Mouse (Mus musculus) liver, postnatal 0 days (tissue): ENCODE measurements around the gene Ptchd3.

Experiments
- CTCF ChIP-seq: sonication (generic); IDR thresholded peaks from 2 replicates; pipeline ENCODE4 v1.5.1; 2016; ENCODE audit warnings: antibody characterized with exemption, low read depth
- EP300 ChIP-seq: IDR thresholded peaks from 2 replicates; pipeline ENCODE4 v1.6.1; 2016; ENCODE audit warnings: antibody characterized with exemption, low read depth, mild to moderate bottlenecking

DNA sequence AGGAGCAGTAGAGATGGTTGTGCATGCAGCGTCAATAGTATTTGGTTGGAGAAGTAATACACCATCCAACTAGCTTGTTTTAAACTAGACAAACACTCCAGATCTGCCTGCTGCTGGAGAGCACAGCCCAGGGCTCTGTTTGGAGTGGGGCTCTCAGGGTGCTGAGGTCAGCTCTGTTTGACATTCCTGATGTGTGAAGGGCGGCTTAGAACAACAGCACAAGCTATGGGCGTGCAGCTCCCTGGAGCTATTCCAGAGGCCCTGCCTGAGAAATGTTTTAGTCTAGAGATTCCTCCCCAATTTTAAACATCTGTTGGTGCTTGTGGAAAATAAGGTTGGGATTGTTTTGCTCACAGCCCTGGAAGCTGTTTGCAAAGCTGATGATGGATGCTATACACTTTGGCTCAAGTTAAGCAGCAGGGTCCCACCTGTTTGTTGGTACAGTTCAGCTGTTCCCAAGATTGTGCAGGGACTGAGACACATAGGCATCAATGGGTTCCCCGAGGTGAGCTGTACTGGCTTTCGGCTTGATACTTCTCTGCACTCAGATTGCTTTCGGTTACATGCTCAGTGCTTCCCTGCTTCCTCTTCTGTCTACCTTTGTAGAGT lies 35.4 kb upstream of the Ptchd3 start:
- no peak for TF ChIP-seq CTCF
- TF ChIP-seq EP300 = no peak
